Mouse (Mus musculus): ENCODE results near the gene Rora.

Rora gene

GRCm38 (mm10) chr9:69179224-69179623 lies 525.6 kb downstream of the Rora start:
- in situ Hi-C loops (cut with MboI, MseI): no loop called here

GRCm38 (mm10) chr9:69180961-69181360 lies 527.4 kb downstream of the Rora start:
- in situ Hi-C loops (cut with MboI, MseI): no loop called here

- in situ Hi-C loops (cut with MboI, MseI): no loop called here
Measured at GRCm38 (mm10) chr9:69181411-69181810, 527.8 kb downstream of the Rora start.

DNA sequence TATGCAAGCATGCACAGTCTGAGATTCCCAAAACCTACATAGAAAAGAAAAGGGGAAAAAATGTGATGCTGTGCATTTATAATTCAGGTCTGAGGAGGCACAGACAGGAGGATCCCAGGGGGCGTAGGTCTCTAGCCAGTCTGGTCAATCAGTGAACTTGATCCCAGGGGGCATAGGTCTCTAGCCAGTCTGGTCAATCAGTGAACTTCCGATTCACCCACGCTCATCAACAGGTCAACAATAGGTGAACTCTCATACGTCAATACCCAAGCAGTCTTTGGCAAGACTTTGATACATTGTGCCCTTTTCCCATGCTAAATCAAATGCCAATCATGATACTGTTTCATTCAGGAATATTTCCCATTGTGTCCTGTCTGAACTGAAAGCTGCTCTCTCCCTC lies 530.3 kb downstream of the Rora start:
- in situ Hi-C loops (cut with MboI, MseI): no loop called here

GRCm38 (mm10) chr9:69190726-69191125 lies 537.1 kb downstream of the Rora start:
- in situ Hi-C loops (cut with MboI, MseI): no loop called here

GRCm38 (mm10) chr9:69192446-69192845 lies 538.9 kb downstream of the Rora start:
- in situ Hi-C loops (cut with MboI, MseI): no loop called here

DNA sequence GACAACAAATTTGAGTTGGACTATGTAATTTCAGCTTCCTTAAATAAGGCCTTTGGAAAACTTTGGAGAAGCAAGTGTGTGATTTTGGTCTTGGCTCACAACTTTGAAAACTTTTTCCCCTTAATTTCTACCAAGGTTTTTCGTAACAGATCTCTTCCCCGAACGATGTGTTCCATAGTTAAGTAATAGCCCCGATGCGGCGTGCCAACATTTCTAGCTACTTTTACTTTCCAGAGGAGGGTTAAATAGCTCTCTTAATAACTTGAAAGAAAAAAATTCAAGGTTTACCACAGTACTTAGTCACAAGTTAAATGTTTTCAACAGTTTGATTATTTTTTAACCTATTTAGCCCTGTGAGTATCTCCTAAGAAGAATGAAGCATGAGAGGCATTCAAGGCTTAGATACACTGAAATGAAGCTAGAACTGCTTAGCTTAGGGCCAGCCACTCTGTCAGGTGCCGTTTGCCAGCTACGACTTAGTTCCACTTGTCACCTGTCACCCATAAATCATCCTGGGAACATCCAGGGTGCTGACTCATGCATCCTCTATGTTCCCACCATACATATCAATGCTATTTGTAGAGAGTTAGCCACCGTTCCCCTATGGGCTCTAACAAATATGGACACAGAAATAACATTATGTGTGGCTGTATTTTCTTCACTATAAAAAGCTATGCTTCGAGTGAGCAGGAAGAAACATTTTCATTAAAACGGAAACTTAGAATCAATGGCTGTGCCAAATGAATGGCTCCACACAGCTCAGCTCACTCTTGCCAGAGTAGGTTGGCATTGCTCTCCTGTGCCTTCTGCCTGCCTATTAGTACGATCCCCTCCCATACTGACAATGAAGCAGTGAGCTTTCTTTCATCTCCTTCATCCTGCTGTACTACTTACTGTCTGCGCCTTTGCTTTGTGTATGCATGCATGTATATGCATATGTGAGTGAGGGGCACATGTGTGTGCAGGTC lies 541.3 kb downstream of the Rora start:
- in situ Hi-C loops (cut with MboI, MseI): no loop called here

DNA sequence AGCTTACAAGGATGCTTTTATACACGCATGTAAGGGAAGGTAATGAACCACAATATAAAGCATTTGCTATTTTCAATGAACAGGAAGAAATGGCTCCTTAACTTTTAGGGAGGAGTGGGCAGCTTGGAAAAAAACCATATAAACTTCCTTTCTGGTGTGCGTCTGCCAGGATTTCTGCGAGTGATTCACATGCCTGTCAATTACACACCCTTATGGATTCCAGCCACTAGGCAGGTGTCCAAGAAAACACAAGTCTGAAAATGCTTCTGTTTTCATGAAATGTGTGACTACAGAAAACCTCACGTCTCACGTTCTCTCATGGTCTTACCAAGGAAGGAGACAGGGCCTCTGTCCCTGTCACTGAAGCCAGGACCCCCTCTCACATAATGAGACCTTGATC lies 560.2 kb downstream of the Rora start:
- in situ Hi-C loops (cut with MboI, MseI): no loop called here

DNA sequence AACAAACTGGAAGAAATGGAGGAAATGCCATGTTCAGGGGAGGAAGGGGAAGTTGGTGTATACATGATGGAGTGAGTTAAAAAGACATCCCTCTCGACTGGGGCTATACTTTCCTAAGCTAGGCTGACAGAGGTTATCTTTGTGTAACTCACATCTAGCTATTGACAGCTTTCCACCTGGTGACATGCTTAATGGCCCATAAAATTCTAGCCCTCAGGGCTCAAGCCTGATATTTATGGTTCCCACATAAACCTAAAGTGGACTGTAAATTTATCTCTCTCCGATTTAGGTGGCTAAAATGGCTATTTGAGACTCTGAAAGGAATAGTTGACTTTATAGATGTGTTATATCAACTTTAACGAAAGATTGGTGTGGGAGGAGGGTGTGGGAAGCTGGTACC lies 571.3 kb downstream of the Rora start:
- in situ Hi-C loops (cut with MboI, MseI): no loop called here

GRCm38 (mm10) chr9:69226424-69226823 lies 572.8 kb downstream of the Rora start:
- in situ Hi-C loops (cut with MboI, MseI): no loop called here

DNA sequence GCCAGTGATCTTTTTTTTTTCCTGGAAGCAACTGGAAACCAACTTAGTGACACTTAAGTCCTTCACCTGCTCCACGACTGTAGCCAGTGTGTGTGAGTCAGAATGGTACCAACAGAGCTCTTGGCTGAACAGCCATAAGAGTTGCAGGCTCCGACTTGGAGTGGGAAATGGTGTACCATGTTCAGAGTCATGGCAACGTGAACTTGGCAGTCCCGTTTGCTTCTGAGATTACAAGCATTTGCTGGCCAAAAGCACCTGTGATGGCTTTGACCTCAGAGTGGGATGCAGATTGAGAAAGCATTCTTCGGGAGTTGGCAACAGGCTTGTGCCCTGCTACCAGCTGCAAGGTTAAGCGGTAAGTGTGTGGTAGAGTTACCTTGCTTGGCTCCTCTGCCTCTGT lies 574.2 kb downstream of the Rora start:
- in situ Hi-C loops (cut with MboI, MseI): no loop called here

DNA sequence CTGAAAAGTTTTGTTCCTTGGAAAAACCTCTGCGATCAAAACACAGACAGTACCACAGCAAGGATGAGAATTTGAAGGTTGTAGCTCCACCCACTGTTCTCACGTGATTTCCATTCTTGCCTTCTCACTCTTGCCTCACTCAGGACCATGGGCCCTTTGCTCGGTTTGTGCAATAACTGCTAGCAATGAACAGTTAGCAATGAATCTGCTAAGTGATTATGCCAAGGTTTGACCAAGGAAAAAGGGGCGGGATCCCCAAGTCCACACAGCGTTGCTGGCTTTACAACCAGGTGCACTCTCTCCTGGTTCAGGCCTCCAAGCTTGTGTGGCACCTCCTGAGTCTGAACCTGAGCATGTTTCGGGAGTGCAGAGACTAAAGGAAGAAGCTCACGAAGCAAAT lies 576.3 kb downstream of the Rora start:
- in situ Hi-C loops (cut with MboI, MseI): no loop called here

GRCm38 (mm10) chr9:69234526-69234925 lies 580.9 kb downstream of the Rora start:
- in situ Hi-C loops (cut with MboI, MseI): no loop called here

DNA sequence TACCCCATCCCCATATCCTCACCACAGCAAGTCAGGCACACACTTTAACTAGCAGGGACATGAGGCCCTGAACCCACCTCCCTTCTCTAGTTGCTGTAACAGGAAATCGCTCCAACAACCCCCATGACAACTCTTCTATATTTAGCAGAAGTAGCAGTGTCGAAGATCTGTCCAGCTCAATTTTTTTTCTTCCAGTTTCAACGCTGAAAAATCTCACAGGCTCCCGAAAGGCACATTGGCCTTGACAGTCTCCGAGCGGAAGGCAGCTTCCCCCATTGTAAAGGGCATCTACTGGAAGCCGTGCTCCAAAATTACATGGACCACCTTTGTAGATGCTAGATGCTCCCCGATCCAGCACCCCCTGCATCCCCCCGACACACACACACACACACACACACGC lies 583.7 kb downstream of the Rora start:
- in situ Hi-C loops (cut with MboI, MseI): no loop called here

DNA sequence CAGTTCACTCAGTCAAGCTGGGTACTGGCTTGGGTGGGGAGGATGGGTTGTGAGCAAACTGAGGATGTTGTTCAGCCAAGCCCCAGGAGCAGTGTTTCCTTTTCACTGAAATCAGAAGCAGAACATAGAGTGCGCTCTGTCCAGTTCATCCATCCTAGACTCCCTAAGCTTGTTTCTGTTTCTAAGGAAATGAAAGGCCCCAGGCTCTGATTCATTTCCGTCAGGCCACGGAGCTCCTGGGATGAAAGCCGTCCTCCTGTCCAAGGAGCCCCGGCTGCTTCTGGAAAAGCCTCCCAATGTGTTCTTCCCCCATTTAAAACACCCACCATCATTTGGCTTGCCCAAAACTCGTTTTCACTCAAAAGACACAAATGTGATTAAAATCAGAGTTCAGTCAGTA lies 589.0 kb downstream of the Rora start:
- in situ Hi-C loops (cut with MboI, MseI): no loop called here

DNA sequence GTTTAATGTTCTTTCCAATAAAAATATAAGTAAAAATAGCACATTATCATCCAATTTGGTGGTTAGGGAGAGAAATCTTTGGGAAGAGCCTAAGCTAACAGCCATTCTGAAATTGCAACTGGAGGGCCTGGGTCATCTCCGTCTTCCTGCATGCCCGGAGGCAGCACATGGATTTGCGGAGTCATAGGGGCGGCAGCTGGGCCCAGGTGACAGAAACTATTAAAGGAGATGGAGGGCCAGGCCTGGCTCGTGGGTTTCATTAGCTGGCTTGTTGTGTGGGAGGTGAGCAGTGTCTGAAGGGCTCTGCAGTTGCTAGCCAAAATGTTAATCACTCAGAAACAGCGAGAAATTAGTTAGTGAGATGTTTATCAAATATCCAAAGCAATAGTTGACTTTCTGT lies 590.0 kb downstream of the Rora start:
- in situ Hi-C loops (cut with MboI, MseI): no loop called here

DNA sequence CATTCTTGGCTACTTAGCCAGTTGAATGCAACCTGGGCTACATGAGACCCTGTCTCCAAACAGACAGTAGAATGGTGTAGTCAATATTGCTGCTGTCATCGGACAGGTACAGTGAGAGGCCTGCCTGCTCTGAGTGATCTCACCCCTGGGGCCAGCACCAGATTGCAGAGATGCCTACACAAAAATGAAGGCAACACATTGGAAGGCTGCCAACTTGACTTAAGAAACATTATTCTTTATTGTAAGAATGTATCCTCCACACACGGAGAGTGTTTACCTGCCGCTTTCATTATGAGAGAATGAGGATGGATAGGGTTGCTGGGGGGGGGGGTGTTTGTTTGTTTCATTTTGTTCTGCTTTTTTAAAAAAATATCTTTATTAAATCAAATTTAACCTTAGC lies 592.6 kb downstream of the Rora start:
- in situ Hi-C loops (cut with MboI, MseI): no loop called here

GRCm38 (mm10) chr9:69249586-69249985 lies 596.0 kb downstream of the Rora start:
- in situ Hi-C loops (cut with MboI, MseI): no loop called here

GRCm38 (mm10) chr9:69250326-69250725 lies 596.7 kb downstream of the Rora start:
- in situ Hi-C loops (cut with MboI, MseI): no loop called here

DNA sequence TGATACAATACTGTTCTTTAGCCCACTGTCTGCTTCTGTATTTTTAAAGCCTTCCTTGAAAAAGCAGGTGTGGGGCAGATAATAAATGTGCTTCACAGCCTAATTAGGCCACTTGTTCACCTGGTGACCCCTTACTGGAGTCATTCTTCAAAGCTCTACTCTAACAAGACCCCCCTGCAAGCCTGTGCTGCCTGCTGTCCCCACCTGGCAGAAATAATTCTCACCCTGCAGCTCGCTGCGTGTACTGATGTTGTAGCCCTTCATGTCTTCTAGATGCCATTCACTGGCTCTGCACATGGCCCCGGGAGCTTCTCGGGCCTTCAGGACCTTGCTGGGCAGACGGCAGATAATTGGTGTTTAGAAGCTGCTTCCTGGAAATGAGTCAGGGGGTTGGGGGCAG lies 604.9 kb downstream of the Rora start:
- in situ Hi-C loops (cut with MboI, MseI): no loop called here

DNA sequence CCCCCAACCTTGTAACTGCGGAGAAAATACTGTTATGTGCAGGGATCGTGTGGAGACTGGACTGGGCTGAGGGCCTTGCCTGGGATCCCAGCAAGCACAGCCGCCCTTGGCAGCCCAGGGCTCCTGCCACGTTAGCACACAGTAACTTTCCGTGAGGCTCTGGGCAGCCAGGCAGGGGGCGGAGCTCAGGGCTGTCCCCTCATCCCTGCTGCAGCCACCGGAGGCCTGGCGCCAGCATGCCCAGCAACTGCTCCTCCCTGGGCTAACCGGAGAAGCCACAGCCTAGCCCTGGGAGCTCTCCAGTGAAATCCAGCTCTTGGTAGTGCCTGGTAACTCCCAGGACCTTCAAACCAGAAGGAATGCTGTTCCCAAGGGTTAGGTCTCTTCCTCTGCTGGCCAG lies 605.8 kb downstream of the Rora start:
- in situ Hi-C loops (cut with MboI, MseI): no loop called here

DNA sequence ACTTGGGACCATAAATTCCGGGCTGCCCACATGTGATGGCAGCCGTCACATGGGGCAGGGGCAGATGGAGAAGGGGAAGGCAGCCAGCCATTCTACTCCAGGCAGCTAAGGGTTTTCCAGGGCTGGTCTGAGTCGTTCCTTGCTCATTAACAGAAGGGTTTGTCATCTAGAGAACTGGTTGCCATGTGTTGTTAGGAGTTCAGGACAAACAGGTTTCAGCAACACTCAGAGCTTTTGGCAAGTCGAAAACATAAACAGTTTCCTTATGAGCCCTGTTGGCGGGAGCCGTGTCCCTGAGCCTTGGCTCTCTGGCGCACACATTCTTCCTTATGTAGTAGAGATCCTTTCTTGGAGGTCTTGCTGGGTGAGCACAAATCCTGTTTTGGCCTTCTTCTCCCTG lies 611.6 kb downstream of the Rora start:
- in situ Hi-C loops (cut with MboI, MseI): loop anchor here in 1 of 2 experiments (5.0 kb wide), 1 partner anchor 63 kb away; no protein-coding TSS in a partner anchor

DNA sequence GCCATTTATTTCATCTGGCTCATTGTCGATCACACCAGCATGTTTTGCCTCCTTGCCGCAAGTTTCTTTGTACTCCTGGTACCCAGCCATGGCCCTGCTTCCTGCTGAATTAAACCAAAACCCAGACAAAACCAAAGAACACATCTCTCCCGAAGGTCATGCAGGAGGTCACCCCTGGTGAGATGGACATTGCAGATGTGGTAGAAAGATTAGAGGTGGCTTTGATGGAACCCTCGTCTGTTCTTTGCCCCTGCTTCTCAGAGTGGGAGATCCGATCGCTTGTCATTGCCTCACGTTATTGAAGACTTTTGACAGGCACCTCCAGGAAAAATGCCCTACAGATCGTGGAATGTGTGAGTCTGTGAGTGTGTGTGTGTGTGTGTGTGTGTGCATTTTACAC lies 616.8 kb downstream of the Rora start:
- in situ Hi-C loops (cut with MboI, MseI): loop anchor here (10.0 kb wide), 2 partner anchors 106 to 1624 kb away; no protein-coding TSS in a partner anchor
